In genomic region chr13:43200473-43200872, GRCm38 (mm10) we compare ENCODE assay signal across 10 mouse cellular contexts. TPM values are rescaled to one million over a fixed set of nuclear protein-coding genes. Genes with fewer than 3 reads are reported as not detected.
DNase-seq lines count a peak whose midpoint lies in the region; ATAC-seq and TF ChIP-seq lines count a peak whose summit lies in the region.
"Had no signal": no experiment of that assay in that cellular context is flagged by ENCODE, and none has a peak within 500 bp of the region (broad histone marks: within the 10 kb centered on the region; RNA-seq: fewer than 3 reads in every experiment).

No protein-coding gene starts in this region.

- H3K27me3 ChIP-seq in testis, adult 2 months (ENCODE audit: control insufficient read depth, insufficient read depth, low read length): no peaks in the 10 kb centered on the region

- peaks cover 2% of the 10 kb centered on the region; the same call in 1 of the 2 replicates for H3K4me1 ChIP-seq in testis, adult 2 months (ENCODE audit: control insufficient read depth, insufficient read depth, low read length)

- ATAC-seq in cerebellum, adult (ENCODE audit: insufficient number of reproducible peaks, low FRiP score, low TSS enrichment): no peak

- H3K27ac ChIP-seq in testis, adult 2 months (ENCODE audit: control insufficient read depth, insufficient read depth, low read depth, low read length): no peak overlapping the region
- H3K27ac ChIP-seq: liver, embryonic 15.5 days had no signal

- no peak for TF ChIP-seq CTCF in testis, adult 2 months (IDR thresholded peaks at IDR 0.05; ENCODE audit: control insufficient read depth, insufficient read depth, insufficient replicate concordance, low read depth, low read length)

- TF ChIP-seq POLR2A in testis, adult 2 months (IDR thresholded peaks at IDR 0.05; ENCODE audit: control insufficient read depth, low read depth, low read length): no peak

- peak; percentile 29 for DNase-seq in embryo, embryonic 10 days (ENCODE audit: low spot score)
- DNase-seq in embryo, embryonic 9.5 days (ENCODE audit: extremely low spot score): no peak
- peak; percentile 34 for DNase-seq in kidney, postnatal 10 days
- no peak for DNase-seq in kidney, postnatal 36 days
- no peak for DNase-seq in testis, postnatal 14 days (ENCODE audit: low spot score)
- no peak for DNase-seq in MN1 (ENCODE audit: low spot score)
- DNase-seq: gastrocnemius, postnatal 36 days had no signal

- H3K4me3 ChIP-seq in testis, adult 2 months (ENCODE audit: control insufficient read depth, low read depth, low read length): peak overlapping the region; percentile 5
- H3K4me3 ChIP-seq: liver, embryonic 15.5 days had no signal

- H3K36me3 ChIP-seq in testis, adult 2 months (ENCODE audit: control insufficient read depth, insufficient read depth, low read length): no peaks in the 10 kb centered on the region
- H3K36me3 ChIP-seq: liver, embryonic 15.5 days had no signal

RNA-seq across cellular contexts. Expression of gene Tbc1d7, which starts 29.2 kb away (rescaled TPM):
- polyA plus RNA-seq in testis, adult 2 months (2012; rRNA removed): 18.1 and 19.6 TPM in 2 replicates

Comparison
In these comparisons a context has a peak if more than half of its experiments do, and no peak if none do; other contexts are left out.
1. DNase-seq: peak in embryo, embryonic 10 days (single experiment) and kidney, postnatal 10 days (single experiment); none in embryo, embryonic 9.5 days (single experiment), kidney, postnatal 36 days (0 of 2), testis, postnatal 14 days (single experiment) and MN1 (single experiment).